Mouse (Mus musculus): Measurements from ENCODE around the gene Mindy1. TPM values are rescaled to one million over a fixed set of nuclear protein-coding genes. Genes with fewer than 3 reads are reported as not detected.

Mindy1 gene
- 24.4 TPM for polyA plus RNA-seq (2014; fragmentation: Illumina TruSeq; extraction: RNeasy Lipid Tissue Mini Kit (QIAGEN cat#74804); ENCODE audit: low read depth, low replicate concordance)

DNA sequence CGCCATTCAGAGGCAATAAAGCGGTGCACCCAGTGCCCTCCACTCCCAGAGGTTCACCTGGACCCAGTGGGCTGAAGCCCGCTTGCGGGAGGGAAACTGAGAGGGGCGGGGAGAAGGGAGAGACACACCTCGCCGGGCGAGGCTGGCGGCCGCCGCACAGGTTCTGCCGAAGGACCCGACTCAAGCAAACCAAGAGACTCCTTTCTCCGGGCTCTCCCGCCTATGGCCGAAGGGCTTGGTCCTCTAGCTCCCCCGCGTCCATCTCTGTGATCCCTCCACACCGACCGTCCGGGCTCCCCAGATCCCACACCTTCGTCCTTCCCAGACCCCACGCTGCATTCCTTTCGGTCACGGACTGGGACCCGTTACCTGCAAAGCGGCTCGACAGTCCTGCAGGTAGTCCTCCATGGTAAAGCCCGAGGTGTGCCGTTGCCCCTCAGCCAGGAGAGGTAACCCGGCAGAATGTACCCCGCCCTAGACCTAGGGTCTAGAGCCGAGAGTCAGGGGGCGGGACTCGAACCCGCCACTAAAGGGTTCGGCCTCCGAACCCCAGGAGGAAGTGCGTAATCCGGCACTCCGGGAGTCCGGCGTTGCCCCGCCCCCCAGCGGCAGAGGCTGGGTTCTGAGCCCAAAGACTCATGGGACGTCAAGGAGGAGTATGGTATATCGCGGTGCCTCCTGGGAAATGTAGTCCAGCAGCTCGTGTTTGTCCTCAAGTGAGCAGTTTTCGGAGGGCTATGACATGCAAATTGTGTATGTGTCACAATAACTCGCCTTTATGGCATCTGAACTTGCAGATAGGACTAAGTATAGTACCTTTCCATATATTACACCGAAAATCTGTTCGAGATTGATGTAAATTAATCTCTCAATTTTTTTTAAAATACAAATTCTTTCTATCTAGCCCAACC lies at the start of gene Mindy1, which contains the start of gene Prune1:
Gene Mindy1, plus strand, starts transcription at position 130 of the 911 bp plus-strand sequence.
Gene Prune1, minus strand, starts transcription at position 861 of the 911 bp plus-strand sequence.

DNA sequence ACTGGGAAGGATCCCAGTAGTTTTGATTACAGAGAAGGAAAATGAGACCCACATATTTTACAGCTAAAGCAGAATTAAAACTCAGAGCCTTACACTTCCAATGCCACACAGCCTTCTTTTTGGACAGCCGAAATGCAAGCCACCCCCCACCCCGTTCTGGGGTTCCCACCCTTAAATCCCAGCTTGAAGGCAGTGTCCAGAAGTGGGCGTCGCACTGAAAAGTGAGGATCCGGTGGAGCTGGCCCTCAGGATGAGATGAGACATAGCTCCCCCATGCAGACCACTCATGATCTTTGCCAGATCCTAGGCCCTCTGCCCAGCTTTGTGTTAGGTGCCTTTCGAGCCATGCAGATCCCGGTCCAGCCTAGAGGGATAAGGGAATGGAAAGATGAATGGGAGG lies 39.6 kb upstream of the Mindy1 start, which contains the start of gene Gm128:
Gene Gm128, minus strand, starts transcription at position 101 of the 400 bp plus-strand sequence.

DNA sequence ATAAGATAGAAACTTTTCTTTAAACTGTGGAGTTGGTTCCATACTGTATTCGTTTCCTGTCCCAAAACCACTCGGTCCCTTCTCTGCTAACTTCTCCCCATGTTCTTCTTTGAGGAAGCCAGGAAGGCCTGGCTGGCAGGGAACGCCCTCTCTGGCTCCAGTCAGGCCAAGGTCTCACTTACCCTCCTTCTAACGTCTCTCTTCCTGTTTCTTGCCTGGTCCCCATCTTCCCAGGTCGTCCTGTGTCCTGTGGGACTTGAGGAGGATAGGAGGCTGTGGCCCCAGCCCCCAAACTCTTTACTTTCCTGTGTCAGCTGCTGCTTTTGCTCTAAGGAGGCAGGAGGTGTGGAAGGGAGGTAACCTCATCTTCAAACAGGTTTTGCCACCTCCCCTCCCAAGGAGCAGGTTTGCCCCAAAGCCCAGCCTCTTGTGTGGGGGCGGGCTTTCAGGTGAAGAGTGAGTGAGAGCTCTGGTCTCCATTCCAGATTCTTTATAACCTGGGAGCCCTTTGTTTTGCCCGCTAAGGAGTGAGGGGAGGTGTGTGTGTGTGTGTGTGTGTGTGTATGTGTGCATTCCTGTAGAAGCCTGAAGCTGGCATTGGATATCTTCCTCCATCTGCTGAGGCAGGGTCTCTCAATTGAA lies 30.2 kb upstream of the Mindy1 start, which contains the start of gene Bnipl:
Gene Bnipl, minus strand, starts transcription at position 411 of the 642 bp plus-strand sequence.

DNA sequence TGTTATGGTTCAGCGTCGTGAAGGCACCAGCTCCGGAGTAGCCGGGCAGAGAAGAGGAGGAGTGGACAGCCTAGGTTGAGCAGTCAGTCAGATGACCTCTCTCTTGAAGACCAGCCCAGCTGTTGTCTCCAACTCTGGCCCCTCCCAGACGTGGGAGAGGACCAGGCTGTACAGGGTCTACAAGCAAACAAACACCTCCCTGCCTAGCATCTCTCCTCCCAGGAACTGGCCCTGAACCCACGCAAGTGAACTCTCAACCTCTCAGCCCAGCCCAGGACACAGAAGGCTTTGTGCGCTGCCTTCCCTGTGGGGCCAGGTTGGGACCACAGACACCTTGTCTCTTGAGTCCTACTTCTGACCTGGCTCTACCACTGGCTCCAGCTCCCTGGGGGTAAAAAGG lies 26.0 kb downstream of the Mindy1 start, which contains the start of gene Anxa9:
Gene Anxa9, minus strand, starts transcription at position 77 of the 400 bp plus-strand sequence.

DNA sequence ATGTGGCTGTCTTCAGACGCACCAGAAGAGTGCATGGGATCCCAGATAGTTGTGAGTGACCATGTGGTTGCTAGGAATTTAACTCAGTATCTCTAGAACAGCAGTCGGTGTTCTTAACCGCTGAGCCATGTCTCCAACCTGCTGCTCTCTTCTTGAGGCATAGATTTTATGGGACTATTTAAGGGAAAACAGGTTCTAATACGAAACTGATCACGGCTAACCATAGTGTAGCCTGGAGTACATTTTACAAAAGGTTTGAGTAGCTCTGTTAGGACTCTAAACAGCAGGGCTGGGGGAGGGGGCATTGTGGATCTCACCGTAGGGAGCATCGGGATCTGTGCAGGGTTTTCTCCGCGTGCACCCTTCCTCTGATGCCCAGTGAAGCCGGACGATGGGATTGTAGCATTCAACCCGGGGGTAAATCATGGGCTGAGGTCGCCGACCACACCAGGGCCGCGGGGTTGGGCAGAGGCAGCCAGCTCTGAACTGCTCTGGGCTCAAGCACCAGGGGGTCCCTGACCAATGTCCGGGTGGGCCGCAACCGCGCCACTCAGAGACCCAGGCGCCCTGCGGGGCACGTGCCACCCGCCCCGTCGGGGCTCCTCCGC lies 33.4 kb downstream of the Mindy1 start, which contains the start of gene Cers2:
Gene Cers2, plus strand, starts transcription at position 306 of the 608 bp plus-strand sequence.

Other genes starting within 250 kb of the Mindy1 start
- 157 TPM for gene Psmd4, start 238.7 kb upstream of the Mindy1 start, polyA plus RNA-seq (2014; fragmentation: Illumina TruSeq; extraction: RNeasy Lipid Tissue Mini Kit (QIAGEN cat#74804); ENCODE audit: low read depth, low replicate concordance)
- 15.0 TPM for gene Pip5k1a, start 174.4 kb upstream of the Mindy1 start, polyA plus RNA-seq (2014; fragmentation: Illumina TruSeq; extraction: RNeasy Lipid Tissue Mini Kit (QIAGEN cat#74804); ENCODE audit: low read depth, low replicate concordance)
- 37.4 TPM for gene Vps72, start 170.3 kb upstream of the Mindy1 start, polyA plus RNA-seq (2014; fragmentation: Illumina TruSeq; extraction: RNeasy Lipid Tissue Mini Kit (QIAGEN cat#74804); ENCODE audit: low read depth, low replicate concordance)
- gene Tmod4, start 156.9 kb upstream of the Mindy1 start, polyA plus RNA-seq (2014; fragmentation: Illumina TruSeq; extraction: RNeasy Lipid Tissue Mini Kit (QIAGEN cat#74804); ENCODE audit: low read depth, low replicate concordance): 31.7 TPM
- gene Scnm1, start 147.3 kb upstream of the Mindy1 start, polyA plus RNA-seq (2014; fragmentation: Illumina TruSeq; extraction: RNeasy Lipid Tissue Mini Kit (QIAGEN cat#74804); ENCODE audit: low read depth, low replicate concordance): 55.1 TPM
- gene Lysmd1, start 147.3 kb upstream of the Mindy1 start, polyA plus RNA-seq (2014; fragmentation: Illumina TruSeq; extraction: RNeasy Lipid Tissue Mini Kit (QIAGEN cat#74804); ENCODE audit: low read depth, low replicate concordance): 8.4 TPM
- gene Tnfaip8l2, start 139.0 kb upstream of the Mindy1 start, polyA plus RNA-seq (2014; fragmentation: Illumina TruSeq; extraction: RNeasy Lipid Tissue Mini Kit (QIAGEN cat#74804); ENCODE audit: low read depth, low replicate concordance): 2.9 TPM
- gene Sema6c, start 120.9 kb upstream of the Mindy1 start, polyA plus RNA-seq (2014; fragmentation: Illumina TruSeq; extraction: RNeasy Lipid Tissue Mini Kit (QIAGEN cat#74804); ENCODE audit: low read depth, low replicate concordance): 9.7 TPM
- 15.5 TPM for gene Gabpb2, start 63.4 kb upstream of the Mindy1 start, polyA plus RNA-seq (2014; fragmentation: Illumina TruSeq; extraction: RNeasy Lipid Tissue Mini Kit (QIAGEN cat#74804); ENCODE audit: low read depth, low replicate concordance)
- 18.5 TPM for gene Cdc42se1, start 52.6 kb upstream of the Mindy1 start, polyA plus RNA-seq (2014; fragmentation: Illumina TruSeq; extraction: RNeasy Lipid Tissue Mini Kit (QIAGEN cat#74804); ENCODE audit: low read depth, low replicate concordance)
- 10.0 TPM for gene Mllt11, start 49.2 kb upstream of the Mindy1 start, polyA plus RNA-seq (2014; fragmentation: Illumina TruSeq; extraction: RNeasy Lipid Tissue Mini Kit (QIAGEN cat#74804); ENCODE audit: low read depth, low replicate concordance)
- not detected for gene Gm128, start 39.7 kb upstream of the Mindy1 start, polyA plus RNA-seq (2014; fragmentation: Illumina TruSeq; extraction: RNeasy Lipid Tissue Mini Kit (QIAGEN cat#74804); ENCODE audit: low read depth, low replicate concordance)
- gene Bnipl, start 30.2 kb upstream of the Mindy1 start, polyA plus RNA-seq (2014; fragmentation: Illumina TruSeq; extraction: RNeasy Lipid Tissue Mini Kit (QIAGEN cat#74804); ENCODE audit: low read depth, low replicate concordance): not detected
- gene Prune1, start 731 bp downstream of the Mindy1 start, polyA plus RNA-seq (2014; fragmentation: Illumina TruSeq; extraction: RNeasy Lipid Tissue Mini Kit (QIAGEN cat#74804); ENCODE audit: low read depth, low replicate concordance): 27.0 TPM
- 2.1 TPM for gene Anxa9, start 25.8 kb downstream of the Mindy1 start, polyA plus RNA-seq (2014; fragmentation: Illumina TruSeq; extraction: RNeasy Lipid Tissue Mini Kit (QIAGEN cat#74804); ENCODE audit: low read depth, low replicate concordance)
- gene Cers2, start 33.4 kb downstream of the Mindy1 start, polyA plus RNA-seq (2014; fragmentation: Illumina TruSeq; extraction: RNeasy Lipid Tissue Mini Kit (QIAGEN cat#74804); ENCODE audit: low read depth, low replicate concordance): 54.0 TPM
- gene Setdb1, start 75.9 kb downstream of the Mindy1 start, polyA plus RNA-seq (2014; fragmentation: Illumina TruSeq; extraction: RNeasy Lipid Tissue Mini Kit (QIAGEN cat#74804); ENCODE audit: low read depth, low replicate concordance): 12.5 TPM
- gene 4930558C23Rik, start 121.5 kb downstream of the Mindy1 start, polyA plus RNA-seq (2014; fragmentation: Illumina TruSeq; extraction: RNeasy Lipid Tissue Mini Kit (QIAGEN cat#74804); ENCODE audit: low read depth, low replicate concordance): not detected
- 34.4 TPM for gene Arnt, start 153.0 kb downstream of the Mindy1 start, polyA plus RNA-seq (2014; fragmentation: Illumina TruSeq; extraction: RNeasy Lipid Tissue Mini Kit (QIAGEN cat#74804); ENCODE audit: low read depth, low replicate concordance)
- gene Ctsk, start 217.9 kb downstream of the Mindy1 start, polyA plus RNA-seq (2014; fragmentation: Illumina TruSeq; extraction: RNeasy Lipid Tissue Mini Kit (QIAGEN cat#74804); ENCODE audit: low read depth, low replicate concordance): 5.2 TPM
- gene Ctss, start 245.4 kb downstream of the Mindy1 start, polyA plus RNA-seq (2014; fragmentation: Illumina TruSeq; extraction: RNeasy Lipid Tissue Mini Kit (QIAGEN cat#74804); ENCODE audit: low read depth, low replicate concordance): 20.0 TPM

Data from heart, adult 10 weeks (tissue).